Mouse (Mus musculus): ENCODE data around the gene Dhx29.
"Not testable (repeated sequence)": the region's sequence is repeated elsewhere in the genome, so short reads cannot be mapped to it uniquely, and the experiment has no call there.

The Dhx29 gene

DNA sequence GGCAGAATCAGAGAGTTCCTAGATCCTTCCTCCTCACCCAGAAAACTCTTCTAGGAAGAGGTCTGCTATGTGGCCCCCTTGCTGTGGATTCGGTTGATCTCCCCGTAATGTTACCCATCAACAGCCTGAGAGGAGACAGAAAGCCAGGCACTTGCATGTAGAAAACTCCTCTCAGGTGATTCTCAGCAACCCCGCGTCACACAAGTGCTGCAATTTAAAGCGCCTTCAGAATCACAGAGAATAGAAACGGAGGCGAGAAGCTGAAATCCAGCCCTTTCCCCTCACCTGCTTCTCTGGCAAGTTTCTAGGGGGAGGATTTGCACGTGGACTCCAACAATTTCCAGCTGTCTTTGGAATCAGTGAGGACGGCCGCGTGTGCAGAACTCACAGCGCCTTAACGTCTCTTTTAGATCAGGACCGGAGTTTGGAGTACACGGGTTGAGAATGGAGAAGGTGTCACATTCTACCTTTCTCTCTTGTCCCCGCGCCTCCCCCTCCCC is 59.2 kb downstream of the Dhx29 start:
- in situ Hi-C loops (cut with MboI) = loop anchor here (10.0 kb wide), 1 partner anchor 48 kb away; the partner anchor contains the start of gene Cdc20b

DNA sequence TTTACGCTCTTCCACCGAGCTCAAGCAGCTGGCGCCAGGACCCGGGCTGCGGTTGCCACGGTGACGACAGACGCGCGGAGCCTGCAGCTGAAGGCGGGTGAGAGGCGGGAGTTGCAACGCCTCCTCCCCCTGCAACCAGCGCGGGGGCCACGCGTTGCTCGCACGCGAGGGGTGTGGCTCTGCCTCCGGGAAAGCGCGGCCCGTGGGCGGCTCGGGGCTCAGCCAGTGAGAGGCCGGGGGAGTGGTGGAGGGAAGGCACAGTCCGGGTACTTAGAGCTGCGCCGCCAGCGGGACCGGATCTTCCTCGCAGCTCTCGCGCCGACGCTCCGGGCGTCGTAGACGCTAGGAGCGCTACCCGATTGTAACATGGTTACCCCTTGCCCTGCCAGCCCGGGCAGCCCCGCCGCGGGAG is 60.3 kb downstream of the Dhx29 start, which contains the start of gene Ccno:
TSS of gene Ccno (plus strand) at position 271 of the 412 bp plus-strand sequence.
- in situ Hi-C loops (cut with MboI) = loop anchor here (10.0 kb wide), 1 partner anchor 47 kb away; the partner anchor contains the start of gene Cdc20b

DNA sequence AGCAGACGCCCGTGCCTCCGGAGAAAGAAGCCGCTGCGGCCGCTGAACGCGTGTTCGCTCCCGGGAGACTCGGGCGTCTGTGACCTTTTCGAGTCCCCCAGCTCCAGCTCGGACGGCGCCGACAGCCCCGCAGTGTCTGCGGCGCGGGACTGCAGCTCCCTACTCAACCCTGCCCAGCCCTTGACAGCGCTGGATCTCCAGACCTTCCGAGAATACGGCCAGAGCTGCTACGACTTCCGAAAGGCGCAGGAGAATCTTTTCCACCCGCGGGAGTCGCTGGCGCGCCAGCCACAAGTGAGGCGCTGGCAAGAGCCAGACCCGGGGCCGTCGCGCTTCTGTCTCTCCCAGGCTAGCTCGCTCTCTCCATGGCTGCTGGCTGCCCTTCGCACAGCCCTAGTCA is 60.7 kb downstream of the Dhx29 start:
- in situ Hi-C loops (cut with MboI) = loop anchor here (10.0 kb wide), 1 partner anchor 47 kb away; the partner anchor contains the start of gene Cdc20b

- in situ Hi-C loops (cut with MboI) = loop anchor here (10.0 kb wide), 1 partner anchor 46 kb away; the partner anchor contains the start of gene Cdc20b
Measured at GRCm38 (mm10) chr13:112988866-112989265, 61.6 kb downstream of the Dhx29 start.

GRCm38 (mm10) chr13:112989541-112989940 is 62.3 kb downstream of the Dhx29 start:
- in situ Hi-C loops (cut with MboI) = loop anchor here (10.0 kb wide), 1 partner anchor 45 kb away; the partner anchor contains the start of gene Cdc20b

DNA sequence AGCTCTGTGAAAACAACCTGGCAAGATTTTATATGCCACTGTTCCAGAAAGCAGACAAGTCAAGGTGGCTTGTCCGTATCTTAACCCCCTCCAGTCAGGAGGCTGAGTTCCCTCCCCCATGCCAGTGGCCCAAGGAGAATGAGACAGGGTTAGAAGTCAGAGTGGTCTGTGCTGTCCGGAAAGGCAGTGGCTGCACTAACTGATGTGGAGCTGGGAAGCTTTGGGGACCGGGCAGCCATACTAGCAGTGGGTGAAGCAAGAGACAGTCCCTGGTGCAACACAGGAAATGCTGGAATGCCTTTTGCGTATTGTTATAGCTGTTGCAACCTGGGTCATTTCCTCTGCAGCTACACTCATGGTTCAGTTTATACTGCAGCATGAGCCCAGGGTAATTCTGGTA is 63.1 kb downstream of the Dhx29 start:
- in situ Hi-C loops (cut with MboI) = no loop called here

GRCm38 (mm10) chr13:112993531-112994152 is 66.4 kb downstream of the Dhx29 start, which contains the start of gene Mcidas:
Gene Mcidas (plus strand): TSS chr13:112993845.
- in situ Hi-C loops (cut with MboI) = no loop called here

- in situ Hi-C loops (cut with MboI) = no loop called here
Measured at GRCm38 (mm10) chr13:112994191-112994590, 66.9 kb downstream of the Dhx29 start.

- in situ Hi-C loops (cut with MboI) = no loop called here
Measured at GRCm38 (mm10) chr13:112996407-112996806, 69.2 kb downstream of the Dhx29 start.

DNA sequence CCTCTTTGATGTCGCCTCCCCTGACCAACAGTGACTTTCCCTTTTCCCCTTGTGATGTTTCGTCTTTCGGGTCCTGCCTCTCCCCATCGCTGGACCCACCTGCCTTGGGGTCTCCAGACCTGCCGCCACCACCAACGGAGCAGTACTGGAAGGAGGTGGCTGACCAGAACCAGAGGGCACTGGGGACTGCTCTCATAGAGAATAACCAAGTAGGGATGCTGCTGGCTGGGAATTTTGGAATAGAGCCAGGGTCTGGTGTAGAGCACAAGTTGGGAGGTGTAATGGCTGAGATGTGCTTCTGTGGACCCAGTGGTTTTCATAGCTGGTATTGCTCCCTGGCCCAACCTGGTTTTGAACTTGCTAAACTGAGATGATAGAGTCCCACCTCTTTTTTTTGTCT is 70.1 kb downstream of the Dhx29 start:
- in situ Hi-C loops (cut with MboI) = no loop called here

GRCm38 (mm10) chr13:112998427-112999201 is 71.4 kb downstream of the Dhx29 start:
- in situ Hi-C loops (cut with MboI) = no loop called here

DNA sequence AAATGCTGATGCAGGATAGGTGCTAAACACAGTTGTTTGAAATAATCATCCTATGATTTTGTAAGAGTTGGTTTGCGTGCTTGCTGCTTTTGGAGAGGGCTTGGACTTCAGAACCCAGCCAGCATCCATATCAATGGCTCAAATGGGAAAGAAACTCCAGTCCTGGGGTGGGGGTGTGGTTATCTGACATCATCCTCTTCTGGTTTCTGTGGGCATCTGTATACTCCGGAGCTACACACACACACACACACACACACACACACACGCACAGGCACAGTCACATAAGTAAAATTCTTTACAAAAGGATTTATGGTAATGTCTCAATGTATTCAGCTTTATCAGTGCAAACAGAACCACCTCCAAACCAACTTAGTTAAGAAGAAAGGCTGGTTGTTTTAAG is 72.8 kb downstream of the Dhx29 start:
- in situ Hi-C loops (cut with MboI) = no loop called here

- in situ Hi-C loops (cut with MboI) = no loop called here
Measured at GRCm38 (mm10) chr13:113000576-113001318, 73.5 kb downstream of the Dhx29 start.

GRCm38 (mm10) chr13:113012683-113013082 is 85.4 kb downstream of the Dhx29 start:
- in situ Hi-C loops (cut with MboI) = no loop called here

DNA sequence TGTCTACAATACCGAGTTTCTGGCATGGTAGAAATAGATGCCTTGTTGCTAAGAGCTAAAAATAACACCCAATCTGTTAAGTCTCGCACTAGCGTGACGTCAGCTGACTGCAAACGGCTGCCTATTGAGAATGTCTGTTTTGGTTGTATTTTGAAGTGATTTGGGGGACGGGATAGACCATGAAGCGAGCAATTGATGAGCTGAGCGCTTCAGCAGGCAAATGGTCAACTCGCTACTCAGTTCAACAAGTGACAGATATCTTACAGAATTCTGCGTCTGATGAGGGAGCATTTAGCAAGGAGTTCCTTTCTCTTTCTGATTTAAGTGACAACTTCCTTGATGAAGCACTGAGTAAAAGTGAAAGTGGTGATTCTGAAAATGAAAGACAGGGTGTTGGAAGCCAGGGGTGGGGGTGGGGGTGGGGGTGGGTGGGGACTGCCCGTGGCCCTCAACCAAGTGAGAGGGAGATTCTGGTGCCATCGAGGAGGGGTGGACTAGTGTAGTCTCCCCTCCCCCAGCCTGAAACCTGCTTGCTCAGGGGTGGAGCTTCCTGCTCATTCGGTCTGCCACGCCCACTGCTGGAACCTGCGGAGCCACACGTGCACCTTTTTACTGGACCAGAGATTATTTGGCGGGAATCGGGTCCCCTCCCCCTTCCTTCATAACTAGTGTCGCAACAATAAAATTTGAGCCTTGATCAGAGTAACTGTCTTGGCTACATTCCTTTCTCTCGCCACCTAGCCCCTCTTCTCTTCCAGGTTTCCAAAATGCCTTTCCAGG is 86.1 kb downstream of the Dhx29 start:
- in situ Hi-C loops (cut with MboI) = not testable (repeated sequence)
